Mouse (Mus musculus) left cerebral cortex, postnatal 25 days (tissue): Measurements from ENCODE around the gene Gclc. TPM values are rescaled to one million over a fixed set of nuclear protein-coding genes. Genes with fewer than 3 reads are reported as not detected.
A peak's percentile ranks its signal among the peaks of the same experiment; 100 is the strongest.

Source experiments
- DNase-seq, 2 experiments: peaks; one replicate each; pipeline ENCODE4 v3.0.0; 2022; ENCODE audit warnings: low spot score in 2 of 2, mixed read lengths in 1 of 2
- intact Hi-C: fragments of 180-260 bp; cut with DNase I; formaldehyde crosslinking; loops from one replicate; pipeline ENCODE4 v1.15.1; 2025
- total RNA-seq, 2 experiments: library from RNA; stranded (reverse); gene quantifications; 2 replicates each; pipeline ENCODE4 v1.2.3; 2021

Gclc gene
- 10 to 100 TPM; 41.7 to 43.8 TPM for total RNA-seq

DNA sequence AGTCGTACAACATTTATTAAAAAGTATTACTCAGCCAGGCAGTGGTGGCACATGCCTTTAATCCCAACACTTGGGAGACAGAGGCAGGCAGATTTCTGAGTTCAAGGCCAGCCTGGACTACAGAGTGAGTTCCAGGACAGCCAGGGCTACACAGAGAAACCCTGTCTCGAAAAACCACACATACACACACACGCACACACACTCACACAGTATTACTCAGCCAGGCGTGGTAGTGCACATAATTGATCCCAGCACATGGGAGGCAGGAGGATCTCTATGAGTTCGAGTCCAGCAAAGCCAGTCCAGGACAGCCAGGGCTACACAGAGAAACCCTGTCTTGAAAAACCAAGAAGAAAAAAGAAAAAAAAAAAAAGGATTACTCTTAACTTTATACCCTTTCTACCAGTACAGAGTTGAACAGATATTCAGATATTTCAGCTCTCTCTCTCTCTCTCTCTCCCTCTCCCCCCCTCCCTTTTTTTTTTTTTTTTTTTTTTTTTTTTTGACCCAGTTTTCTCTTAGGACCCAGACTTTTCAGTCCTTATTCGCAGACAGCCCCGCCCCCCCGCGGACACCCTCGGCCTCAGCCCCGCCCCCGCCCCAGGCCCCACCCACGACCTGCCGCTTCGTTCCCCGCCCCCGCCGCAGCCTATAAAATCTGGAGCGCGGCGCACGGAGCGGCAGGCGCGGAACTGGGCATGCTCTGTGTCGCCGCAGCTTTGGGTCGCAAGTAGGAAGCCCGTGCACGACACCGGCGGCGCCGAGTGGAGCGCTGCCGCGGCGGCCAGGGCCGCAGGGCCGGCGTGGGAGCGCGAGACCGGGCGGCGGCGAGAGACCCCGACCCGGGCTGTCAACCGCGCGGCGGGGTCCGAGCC is at the start of gene Gclc:
Gene Gclc (plus strand): TSS at position 683 of the 875 bp plus-strand sequence.
- intact Hi-C loops, result loop anchor here (1.0 to 10.0 kb wide), 5 partner anchors 99 to 831 kb away; partner anchors contain the start of genes Elovl5, Lrrc1 and Slc17a5

DNA sequence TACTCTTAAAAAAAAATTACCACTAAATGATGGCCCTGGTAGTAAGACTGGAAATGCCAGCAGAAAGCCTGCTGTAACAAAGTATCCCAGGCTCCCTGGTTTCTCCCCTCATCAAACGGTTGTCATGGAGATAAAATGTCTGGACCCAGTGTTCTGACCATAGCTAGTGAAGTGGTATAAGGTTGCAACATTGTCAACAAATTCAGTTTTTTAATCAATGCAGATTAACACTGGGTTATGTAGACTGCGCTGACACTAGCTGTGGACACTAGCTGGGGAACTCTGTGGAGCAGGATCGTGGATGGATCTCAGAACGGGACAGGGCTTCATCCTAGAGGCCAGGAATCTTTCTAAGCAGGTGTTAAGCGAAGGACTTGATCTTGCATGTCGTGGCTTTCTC is 47.8 kb upstream of the Gclc start:
- DNase-seq, result no peak
- intact Hi-C loops, result loop anchor here (10.0 kb wide), 1 partner anchor 1872 kb away; no protein-coding TSS in a partner anchor

More for the DNA sequence above, at the start of gene Gclc:
- peak; percentile 91 to 92 for DNase-seq

DNA sequence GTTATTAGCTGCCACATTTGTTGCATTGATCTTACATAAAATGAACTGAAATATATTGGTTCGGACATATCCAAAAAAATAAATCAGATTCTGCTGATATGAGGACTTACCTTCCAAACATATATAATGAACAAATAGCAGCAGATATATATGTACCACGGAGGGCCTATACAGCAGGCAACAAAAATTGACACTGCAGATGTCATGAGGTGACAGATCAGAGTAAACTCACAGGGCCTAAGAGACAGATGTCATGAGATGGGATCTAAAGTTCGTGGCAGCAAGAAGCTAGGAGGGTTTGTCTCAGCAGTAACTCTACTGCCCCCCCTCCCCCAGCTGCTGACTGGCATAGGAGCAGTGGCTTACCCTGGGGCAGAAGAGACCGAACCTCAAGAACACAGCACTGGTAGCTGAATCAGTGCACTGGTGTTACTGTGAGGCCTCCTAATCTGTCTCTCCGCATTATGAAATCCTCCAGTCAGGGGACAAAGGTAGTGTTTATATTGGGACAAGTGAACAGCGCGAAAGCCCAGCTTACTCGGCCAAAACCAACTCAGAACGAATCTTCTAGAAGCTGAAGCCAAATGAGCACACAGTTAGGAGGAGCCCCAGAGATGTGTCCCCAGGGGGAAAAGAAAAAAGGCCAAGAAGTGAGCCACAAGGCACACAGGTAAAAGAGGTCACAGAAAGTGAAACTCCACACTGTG is 46.7 kb upstream of the Gclc start:
- intact Hi-C loops, result loop anchor here (10.0 kb wide), 1 partner anchor 1873 kb away; no protein-coding TSS in a partner anchor
- no peak for DNase-seq

DNA sequence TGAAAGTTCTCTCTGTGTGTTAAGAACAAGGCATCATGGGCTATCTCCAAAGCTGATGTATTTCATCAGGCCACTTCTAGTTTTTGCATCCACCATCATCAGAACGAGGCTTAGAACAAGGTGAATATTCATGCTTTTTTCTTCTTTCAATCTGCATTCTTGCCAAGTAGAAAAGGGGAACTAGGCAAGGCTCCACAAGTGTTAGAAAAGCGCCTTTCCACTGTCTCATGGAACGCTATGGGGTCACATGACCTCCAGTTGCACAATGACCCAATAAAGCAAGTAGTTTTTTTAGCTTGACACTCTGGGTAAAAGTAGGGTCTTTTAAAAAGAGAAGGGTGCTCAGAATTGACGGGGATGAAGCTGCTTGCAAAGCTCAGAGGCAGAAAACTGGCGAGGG is 45.4 kb upstream of the Gclc start:
- intact Hi-C loops, result loop anchor here (10.0 kb wide), 1 partner anchor 1874 kb away; no protein-coding TSS in a partner anchor
- DNase-seq, result peak in 1 of 2 experiments; percentile 5

- DNase-seq, result no peak
- intact Hi-C loops, result no loop called here
Measured at GRCm38 (mm10) chr9:77711021-77711569, 43.2 kb upstream of the Gclc start.

GRCm38 (mm10) chr9:77712816-77713215 is 41.5 kb upstream of the Gclc start:
- no peak for DNase-seq
- intact Hi-C loops, result no loop called here

DNA sequence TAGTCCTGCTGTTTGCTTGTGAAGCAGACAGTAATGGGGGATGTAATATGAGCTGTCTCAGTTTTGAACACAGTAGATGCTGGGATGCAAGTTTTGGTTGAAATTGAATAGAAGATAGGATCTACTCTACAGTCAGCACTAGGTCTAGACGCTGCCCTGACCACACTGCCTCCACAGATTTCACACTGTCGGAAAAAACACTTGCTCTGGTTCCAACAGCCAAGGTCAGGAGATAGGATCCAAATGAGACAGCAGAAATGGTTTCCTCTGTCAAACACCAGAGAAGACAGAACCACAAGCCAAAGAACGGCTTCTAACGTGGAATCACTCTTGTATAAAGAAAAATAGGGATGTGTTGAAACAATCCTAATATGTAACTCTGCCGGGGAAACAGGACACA is 41.0 kb upstream of the Gclc start:
- DNase-seq, result no peak
- intact Hi-C loops, result no loop called here

DNA sequence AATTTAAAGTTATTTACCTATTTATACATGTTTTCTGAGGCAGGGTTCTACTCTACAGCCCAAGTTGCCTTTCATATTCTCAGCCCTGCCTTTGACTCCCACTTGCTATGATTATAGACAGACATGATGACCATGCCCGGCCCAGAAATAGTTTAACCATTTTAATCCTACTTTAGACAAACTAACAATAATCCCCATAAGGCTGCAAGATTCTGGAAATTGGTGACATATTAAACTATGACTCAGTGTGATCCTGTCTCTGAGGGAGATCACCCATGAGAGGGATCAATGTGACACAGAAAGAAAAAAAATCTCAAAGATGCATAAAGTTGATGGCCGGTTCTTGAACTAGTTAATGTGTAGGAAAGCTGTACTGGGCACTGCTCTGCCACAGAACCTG is 39.1 kb upstream of the Gclc start:
- intact Hi-C loops, result no loop called here
- DNase-seq, result no peak

- DNase-seq, result no peak
- intact Hi-C loops, result no loop called here
Measured at GRCm38 (mm10) chr9:77716009-77716408, 38.3 kb upstream of the Gclc start.

DNA sequence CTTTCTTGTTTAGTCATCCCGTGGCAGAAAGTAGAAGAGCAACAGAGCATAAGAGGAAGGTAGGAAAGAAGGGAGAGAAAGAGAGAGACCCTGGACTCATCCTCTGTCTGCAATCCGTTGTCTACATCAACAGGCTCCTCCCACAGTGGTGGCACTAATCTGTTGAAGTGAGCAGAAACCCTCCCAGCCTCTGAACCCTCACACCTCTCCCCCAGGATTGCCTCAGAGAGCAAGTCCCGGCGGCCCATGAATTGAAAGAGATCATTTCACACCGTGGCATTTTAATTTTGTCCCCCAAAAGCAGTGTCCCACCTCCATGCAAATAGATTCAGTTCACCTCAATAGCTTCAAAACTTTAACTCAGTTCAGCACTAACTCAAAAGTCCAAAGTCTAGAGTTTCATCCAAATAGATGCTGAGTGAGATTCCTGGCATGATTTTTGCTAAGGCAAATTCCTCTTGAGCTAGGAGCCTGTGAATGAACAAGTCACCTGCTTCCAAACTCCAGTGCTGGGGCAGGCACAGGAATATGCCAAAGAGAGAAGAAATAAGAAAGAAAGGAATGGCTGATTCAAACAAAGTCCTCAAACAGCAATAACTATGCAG is 36.4 kb upstream of the Gclc start:
- no peak for DNase-seq
- intact Hi-C loops, result no loop called here

DNA sequence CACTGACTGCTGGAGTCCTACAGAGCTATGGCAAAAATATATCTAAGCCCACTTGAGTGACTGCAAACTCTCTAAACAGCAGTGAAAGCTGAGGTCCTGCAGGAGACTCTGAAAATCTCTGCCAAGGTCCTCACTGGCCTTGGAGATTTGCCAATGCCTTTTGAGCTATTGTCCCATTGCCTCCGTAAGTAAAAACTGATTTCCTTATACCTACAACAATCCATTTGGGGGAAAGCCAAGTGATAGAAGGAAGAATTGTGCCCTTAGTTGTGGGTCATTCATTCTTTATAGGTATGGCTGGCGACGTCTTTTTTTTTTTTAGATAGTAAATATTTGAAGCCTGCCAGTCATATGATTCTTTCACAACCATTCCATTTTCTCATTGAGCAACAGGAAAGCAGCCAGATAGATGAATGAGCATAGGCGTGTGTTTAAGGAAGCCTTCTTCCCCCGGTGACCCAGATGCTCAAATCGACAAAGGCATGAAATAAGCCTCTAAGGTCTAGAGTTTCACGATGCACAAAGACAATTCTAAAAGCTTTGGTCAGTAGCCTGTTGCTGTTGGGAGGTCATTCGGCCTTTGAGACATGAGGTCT is 35.4 kb upstream of the Gclc start:
- no peak for DNase-seq
- intact Hi-C loops, result no loop called here

- intact Hi-C loops, result no loop called here
- no peak for DNase-seq
Measured at GRCm38 (mm10) chr9:77719675-77720074, 34.7 kb upstream of the Gclc start.

- no peak for DNase-seq
- intact Hi-C loops, result no loop called here
Measured at GRCm38 (mm10) chr9:77722381-77722780, 32.0 kb upstream of the Gclc start.

DNA sequence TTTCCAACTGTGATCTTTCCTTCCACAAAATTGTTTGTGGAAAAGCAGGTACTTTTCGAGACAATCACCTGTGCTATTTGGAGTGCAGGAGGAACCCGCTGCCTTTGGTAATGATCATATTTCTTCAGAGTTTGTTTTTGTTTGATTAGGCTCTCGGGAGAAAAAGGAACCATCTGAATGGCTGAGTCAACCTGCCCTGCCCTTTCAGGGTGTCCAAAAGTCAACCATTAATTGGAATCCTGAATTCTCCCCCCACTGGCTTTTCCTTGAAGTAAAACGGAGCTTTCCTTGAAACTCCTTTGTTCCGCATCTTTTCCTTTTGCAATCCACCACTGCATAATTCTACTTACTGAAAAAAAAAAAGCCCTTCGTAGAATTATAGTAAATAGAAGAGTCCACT is 30.1 kb upstream of the Gclc start:
- intact Hi-C loops, result no loop called here
- no peak for DNase-seq

- no peak for DNase-seq
- intact Hi-C loops, result no loop called here
Measured at GRCm38 (mm10) chr9:77725448-77725847, 28.9 kb upstream of the Gclc start.

DNA sequence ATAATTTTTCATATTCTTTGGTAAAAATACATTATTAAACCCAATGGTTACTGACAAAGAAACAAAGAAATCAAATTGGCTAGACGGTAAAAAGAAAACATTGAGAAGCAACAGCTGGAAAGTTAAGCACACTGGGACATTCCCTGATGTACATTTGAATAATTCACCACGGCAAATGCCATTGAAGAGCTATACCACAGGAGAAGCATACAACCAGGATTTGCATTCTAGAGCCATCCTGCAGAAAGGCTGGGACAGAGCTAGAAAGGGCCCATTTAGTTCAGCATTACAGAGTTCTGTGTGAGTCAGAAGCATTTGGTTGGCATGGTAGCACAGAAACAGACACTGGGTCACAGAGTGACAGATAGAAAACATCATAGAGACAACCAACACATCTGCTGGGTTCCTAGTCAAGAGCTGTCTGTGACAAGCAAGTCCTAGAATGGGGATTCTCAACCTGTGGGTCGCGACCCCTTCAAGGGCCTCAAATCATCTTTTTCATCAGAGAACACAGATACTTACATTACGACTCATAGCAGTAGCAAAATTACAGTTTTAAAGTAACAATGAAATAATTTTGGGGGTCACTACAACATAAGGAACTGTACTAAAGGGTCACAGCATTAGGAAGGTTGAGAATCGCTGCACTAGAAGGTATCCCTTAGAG is 28.2 kb upstream of the Gclc start:
- DNase-seq, result no peak
- intact Hi-C loops, result no loop called here

GRCm38 (mm10) chr9:77727012-77727411 is 27.3 kb upstream of the Gclc start:
- intact Hi-C loops, result no loop called here
- DNase-seq, result no peak

DNA sequence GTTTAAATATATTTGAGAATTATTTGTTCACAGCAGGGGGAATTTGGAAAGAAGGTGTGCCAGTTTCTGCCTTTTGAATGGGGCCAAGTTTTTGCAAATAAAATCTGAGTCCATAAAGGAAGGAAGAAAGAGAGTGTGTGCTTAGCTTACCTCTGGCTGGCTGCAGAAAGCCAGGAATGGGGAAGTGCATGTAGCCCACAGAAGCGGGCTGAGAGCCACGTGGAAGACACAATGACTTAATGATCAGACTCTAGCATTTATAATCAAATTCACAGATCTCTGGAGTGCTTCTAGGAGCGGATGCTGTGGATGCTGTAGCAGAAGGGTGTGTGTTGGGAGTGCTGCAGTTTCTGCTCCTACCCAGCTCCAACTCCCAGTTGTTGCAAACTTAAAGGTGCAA is 22.3 kb upstream of the Gclc start:
- DNase-seq, result no peak
- intact Hi-C loops, result no loop called here
